Mouse (Mus musculus) large intestine, adult 2 months (tissue): ENCODE measurements around the gene Mn1. TPM values are rescaled to one million over a fixed set of nuclear protein-coding genes. Genes with fewer than 3 reads are reported as not detected.

ENCODE experiments used
- DNase-seq: peaks from one replicate; pipeline ENCODE4 v3.0.0-alpha.2; 2012; ENCODE audit warnings: low read depth, low spot score
- WGBS: fragments of 180-500 bp; shearing (Covaris S2); methylation state at CpG from one replicate; pipeline ENCODE4 v1.1.7; 2018; 5-methylcytosine and 5-hydroxymethylcytosine counted together
- polyA plus RNA-seq: library from polyadenylated mRNA; depleted of rRNA; stranded (reverse); fragments of >200 nt; gene quantifications from 2 replicates; pipeline ENCODE4 v1.2.3, GENCODE M21; 2012

Mn1 gene
- polyA plus RNA-seq, 1 experiment, result 1.6 TPM

GRCm38 (mm10) chr5:111426249-111426648 lies 9.1 kb downstream of the Mn1 start:
- DNase-seq, result no peak
- whole genome bisulfite sequencing, result 63% methylated on average over 5 of the region's 5 CpGs

- no peak for DNase-seq
- WGBS, result 82% methylated on average over 6 of the region's 6 CpGs
Observed at GRCm38 (mm10) chr5:111428882-111429281, 11.7 kb downstream of the Mn1 start.

GRCm38 (mm10) chr5:111429726-111430125 lies 12.6 kb downstream of the Mn1 start:
- 67% methylated on average over 7 of the region's 7 CpGs for WGBS
- no peak for DNase-seq

- WGBS, result 54% methylated on average over 11 of the region's 11 CpGs
- no peak for DNase-seq
Observed at GRCm38 (mm10) chr5:111431007-111431730, 14.0 kb downstream of the Mn1 start.

- DNase-seq, result no peak
- 66% methylated on average over 5 of the region's 5 CpGs for WGBS
Observed at GRCm38 (mm10) chr5:111432842-111433241, 15.7 kb downstream of the Mn1 start.

GRCm38 (mm10) chr5:111434342-111434842 lies 17.2 kb downstream of the Mn1 start:
- no peak for DNase-seq
- 20% methylated on average over 16 of the region's 16 CpGs for WGBS

GRCm38 (mm10) chr5:111436260-111436659 lies 19.1 kb downstream of the Mn1 start:
- no peak for DNase-seq
- 76% methylated on average over 7 of the region's 7 CpGs for WGBS

- DNase-seq, result no peak
- 76% methylated on average over 7 of the region's 7 CpGs for WGBS
Observed at GRCm38 (mm10) chr5:111437205-111437604, 20.0 kb downstream of the Mn1 start.

- WGBS, result 76% methylated on average over 3 of the region's 3 CpGs
- no peak for DNase-seq
Observed at GRCm38 (mm10) chr5:111438336-111438735, 21.2 kb downstream of the Mn1 start.

- 68% methylated on average over 8 of the region's 8 CpGs for WGBS
- DNase-seq, result no peak
Observed at GRCm38 (mm10) chr5:111438821-111439220, 21.7 kb downstream of the Mn1 start.

GRCm38 (mm10) chr5:111440264-111440663 lies 23.1 kb downstream of the Mn1 start:
- 77% methylated on average over 4 of the region's 4 CpGs for WGBS
- no peak for DNase-seq

- no peak for DNase-seq
- 56% methylated on average over 11 of the region's 11 CpGs for WGBS
Observed at GRCm38 (mm10) chr5:111442151-111442871, 25.1 kb downstream of the Mn1 start.

GRCm38 (mm10) chr5:111443636-111444035 lies 26.5 kb downstream of the Mn1 start:
- no peak for DNase-seq
- 78% methylated on average over 3 of the region's 3 CpGs for WGBS

- 71% methylated on average over 4 of the region's 4 CpGs for WGBS
- DNase-seq, result no peak
Observed at GRCm38 (mm10) chr5:111444361-111444760, 27.2 kb downstream of the Mn1 start.

- 58% methylated on average over 7 of the region's 7 CpGs for WGBS
- DNase-seq, result no peak
Observed at GRCm38 (mm10) chr5:111446652-111447051, 29.5 kb downstream of the Mn1 start.

- no peak for DNase-seq
- 70% methylated on average over 8 of the region's 8 CpGs for WGBS
Observed at GRCm38 (mm10) chr5:111449700-111450099, 32.5 kb downstream of the Mn1 start.

GRCm38 (mm10) chr5:111454240-111454639 lies 37.1 kb downstream of the Mn1 start:
- no peak for DNase-seq
- 82% methylated on average over 5 of the region's 5 CpGs for WGBS

GRCm38 (mm10) chr5:111454876-111455275 lies 37.7 kb downstream of the Mn1 start:
- no peak for DNase-seq
- WGBS, result 87% methylated on average over 6 of the region's 6 CpGs

- DNase-seq, result no peak
- 75% methylated on average over 6 of the region's 6 CpGs for WGBS
Observed at GRCm38 (mm10) chr5:111458675-111459074, 41.5 kb downstream of the Mn1 start.

GRCm38 (mm10) chr5:111465811-111466299 lies 48.7 kb downstream of the Mn1 start:
- WGBS, result 26% methylated on average over 11 of the region's 11 CpGs
- DNase-seq, result no peak

- no peak for DNase-seq
- 47% methylated on average over 9 of the region's 9 CpGs for WGBS
Observed at GRCm38 (mm10) chr5:111466429-111466828, 49.3 kb downstream of the Mn1 start.
